Mouse (Mus musculus) naive thymus-derived CD4-positive, alpha-beta T cell, adult 2 months (primary cell): ENCODE results near the gene Klra3.
A peak's percentile ranks its signal among the peaks of the same experiment; 100 is the strongest.
"Not testable (repeated sequence)": the region's sequence is repeated elsewhere in the genome, so short reads cannot be mapped to it uniquely, and the experiment has no call there.

Source experiments
- DNase-seq: peaks from one replicate; pipeline ENCODE4 v3.0.0-alpha.2; 2011; ENCODE audit warnings: low read depth

The Klra3 gene

DNA sequence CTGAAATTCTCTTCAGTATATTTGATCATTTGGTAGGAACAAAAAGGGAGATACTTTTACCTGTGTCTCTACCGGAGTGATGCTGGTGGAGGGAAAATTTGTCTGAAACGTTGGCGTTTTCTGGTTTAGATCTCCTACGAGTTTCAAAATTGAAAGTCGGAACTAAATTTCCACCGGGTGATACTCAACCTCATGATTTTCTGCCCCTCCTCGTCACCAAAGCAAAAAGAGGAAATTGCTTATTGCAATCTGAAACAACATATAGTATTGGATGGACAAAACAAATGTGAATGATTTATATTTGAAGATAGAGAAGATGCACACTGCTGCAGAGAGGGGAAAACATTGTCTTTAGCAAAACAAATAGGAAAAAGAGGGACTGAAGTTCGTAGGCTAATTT lies at the start of gene Klra3:
Klra3 (minus strand) TSS at position 164 of the 400 bp plus-strand sequence.
- no peak for DNase-seq

DNA sequence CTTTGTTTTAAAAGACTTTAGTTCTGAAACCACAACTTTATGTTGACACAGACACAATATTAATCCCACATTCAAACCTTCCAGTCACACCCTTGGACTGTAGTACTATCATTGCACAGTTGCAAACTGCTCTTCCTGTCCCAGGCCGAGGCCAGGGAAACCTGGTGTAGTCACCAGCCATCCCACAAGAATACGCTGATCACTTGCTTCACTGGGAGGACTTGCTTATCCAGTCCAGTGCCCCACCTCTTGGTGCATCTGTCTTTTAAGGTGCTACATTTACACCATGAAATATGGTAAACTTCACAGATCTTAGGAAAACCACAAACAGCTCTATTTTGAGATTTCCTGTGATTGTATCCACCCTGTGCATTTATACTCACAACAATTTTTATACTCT lies 49.4 kb upstream of the Klra3 start, which contains the start of gene Klra1:
Klra1 (minus strand) TSS at position 125 of the 400 bp plus-strand sequence.
- peak; percentile 12 for DNase-seq

DNA sequence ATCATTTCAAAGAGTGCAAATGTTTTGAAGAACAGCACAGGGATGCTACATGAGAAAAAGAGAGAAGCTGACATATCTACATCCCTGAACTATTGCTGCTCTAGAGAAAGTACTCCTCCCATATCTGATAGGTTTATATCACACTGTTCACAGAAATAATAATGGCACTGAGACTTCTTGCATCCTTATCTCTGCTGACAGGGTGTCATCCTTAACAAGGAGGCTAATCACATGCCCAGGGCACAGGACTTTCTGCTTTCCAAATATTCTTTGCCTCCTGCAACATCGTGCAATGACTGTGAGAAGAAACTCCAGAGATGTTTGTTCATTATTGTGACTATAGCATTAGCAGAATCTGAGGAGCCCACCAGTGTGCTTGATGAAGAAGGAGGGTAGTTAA lies 48.4 kb upstream of the Klra3 start:
- DNase-seq: no peak

DNA sequence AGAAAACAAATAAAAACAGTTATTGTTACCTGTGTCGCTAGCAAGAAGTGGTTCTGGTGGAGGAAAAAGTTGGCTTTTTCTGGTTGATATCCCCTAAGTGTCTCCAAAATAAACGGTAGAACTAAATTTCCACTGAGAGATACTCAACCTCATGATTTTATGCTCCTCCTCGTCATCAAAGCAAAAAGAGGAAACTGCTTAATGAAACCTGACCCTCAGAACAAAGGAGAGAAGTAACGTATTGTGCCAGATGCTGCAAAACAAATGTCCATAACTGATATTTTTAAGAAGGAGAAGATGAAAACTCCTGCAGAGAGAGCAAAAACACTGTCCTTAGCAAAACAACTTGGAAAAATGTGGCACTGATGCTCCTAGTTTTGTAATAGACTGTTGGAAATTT lies 45.0 kb upstream of the Klra3 start:
- DNase-seq: no peak

DNA sequence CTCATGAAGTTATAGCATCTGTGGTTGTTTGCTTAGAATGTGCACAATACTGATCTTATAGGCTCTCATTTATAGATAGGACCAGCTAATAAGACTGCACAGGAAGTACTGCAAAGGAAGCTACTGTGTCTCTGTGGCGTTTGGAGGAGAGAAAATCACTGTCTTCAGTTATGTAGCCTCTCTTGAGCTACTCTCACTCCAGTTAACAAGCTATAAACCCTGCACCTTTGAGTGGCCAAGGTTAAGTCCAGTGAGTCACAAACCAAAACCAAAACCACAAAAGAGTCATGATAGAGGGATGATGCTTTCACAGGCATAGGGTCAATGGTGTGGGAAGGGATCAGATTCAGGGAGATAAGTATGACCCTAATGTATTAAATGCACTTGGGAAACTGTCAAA lies 8.0 kb upstream of the Klra3 start:
- not testable (repeated sequence) for DNase-seq

DNA sequence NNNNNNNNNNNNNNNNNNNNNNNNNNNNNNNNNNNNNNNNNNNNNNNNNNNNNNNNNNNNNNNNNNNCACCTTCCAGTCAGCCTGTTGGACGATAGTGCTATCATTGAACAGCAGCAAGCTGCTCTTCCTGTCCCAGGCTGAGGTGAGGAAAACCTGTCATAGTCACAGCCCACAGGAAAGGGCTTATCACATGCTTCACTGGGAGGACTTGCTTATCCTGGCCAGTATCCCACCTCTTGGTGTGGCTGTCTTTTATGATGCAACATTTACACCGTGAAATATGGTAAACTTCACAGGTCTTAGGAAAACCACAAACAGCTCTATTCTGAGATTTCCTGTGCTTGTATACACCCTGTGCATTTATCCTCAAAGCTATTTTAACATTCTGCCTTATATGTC lies 4.6 kb upstream of the Klra3 start:
- DNase-seq: not testable (repeated sequence)

DNA sequence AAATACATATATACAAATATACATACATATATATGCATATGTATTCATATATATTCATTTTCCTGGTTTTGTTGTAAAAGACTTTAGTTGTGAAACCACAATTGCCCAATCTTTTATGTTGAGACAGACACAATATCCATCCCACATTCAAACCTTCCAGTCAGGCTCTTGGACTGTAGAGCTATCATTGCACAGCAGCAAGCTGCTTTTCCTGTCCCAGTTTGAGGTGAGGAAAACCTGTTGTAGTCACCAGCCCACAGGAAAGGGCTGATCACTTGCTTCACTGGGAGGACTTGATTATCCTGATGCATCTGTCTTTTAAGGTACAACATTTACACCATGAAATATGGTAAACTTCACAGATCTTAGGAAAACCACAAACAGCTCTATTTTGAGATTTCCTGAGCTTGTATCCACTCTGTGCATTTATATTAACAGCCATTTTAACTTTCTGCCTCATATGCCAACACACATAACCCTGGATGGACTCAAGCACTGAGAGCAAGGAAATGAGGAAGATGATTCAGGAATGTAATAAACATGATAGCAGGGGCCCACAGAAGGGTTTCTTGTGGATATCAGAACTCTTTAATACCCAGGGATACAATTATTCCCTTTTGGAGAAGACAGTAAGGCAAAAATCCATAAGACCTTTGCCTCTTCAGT lies 49.3 kb downstream of the Klra3 start:
- peak; percentile 4 for DNase-seq

DNA sequence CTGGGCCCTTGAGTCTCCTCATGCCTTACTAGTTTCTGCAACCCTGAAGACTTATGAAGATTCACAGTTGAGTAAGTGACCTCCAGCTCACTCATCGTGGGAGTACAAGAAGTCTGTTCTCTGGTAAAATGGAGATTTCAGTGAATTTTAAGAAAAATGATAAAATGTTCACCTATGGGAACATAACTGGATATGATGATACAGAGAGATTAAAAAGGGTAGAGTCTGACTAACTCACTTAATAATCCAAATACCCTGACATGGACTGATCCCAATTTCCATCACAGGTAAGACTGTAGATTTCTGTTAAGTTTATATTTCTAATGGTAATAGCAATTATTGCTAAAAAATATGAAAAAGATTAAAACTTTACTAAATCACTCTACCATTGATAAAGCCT lies 55.5 kb downstream of the Klra3 start, which contains the start of gene Klra10:
Klra10 (minus strand) TSS at position 101 of the 400 bp plus-strand sequence.
- not testable (repeated sequence) for DNase-seq
